Mouse (Mus musculus) G1E (cell line): Measurements from ENCODE around the gene Rps6kb1. TPM values are rescaled to one million over a fixed set of nuclear protein-coding genes. Genes with fewer than 3 reads are reported as not detected.

ENCODE experiments used
- ATAC-seq: 2 replicates; pipeline ENCODE4 v1.8.0; 2016; ENCODE audit warnings: mild to moderate bottlenecking; ENCODE audit not compliant: insufficient number of reproducible peaks, poor library complexity, low FRiP score, severe bottlenecking; ENCODE audit errors: extremely low read depth
- DNase-seq: peaks from one replicate; pipeline ENCODE4 v3.0.0; 2012; ENCODE audit warnings: low spot score
- H3K27me3 ChIP-seq: 2 replicates; pipeline ENCODE4 v1.6.1; 2012; ENCODE audit warnings: mild to moderate bottlenecking, low read length, inconsistent platforms; ENCODE audit not compliant: insufficient read depth
- H3K36me3 ChIP-seq: replicated peaks from 2 replicates; pipeline ENCODE3; 2012; ENCODE audit warnings: mild to moderate bottlenecking, inconsistent platforms
- H3K4me1 ChIP-seq: 2 replicates; pipeline ENCODE4 v1.6.1; 2012; ENCODE audit warnings: low read depth, low read length, inconsistent platforms, mixed read lengths; ENCODE audit not compliant: insufficient read depth
- H3K4me3 ChIP-seq: 2 replicates; pipeline ENCODE4 v1.5.1; 2012; ENCODE audit warnings: low read depth, mild to moderate bottlenecking, inconsistent platforms, low read length, moderate library complexity, mixed read lengths
- H3K9me3 ChIP-seq: replicated peaks from 2 replicates; pipeline ENCODE4 v1.6.1; 2012; ENCODE audit warnings: inconsistent platforms
- CTCF ChIP-seq: IDR thresholded peaks from 2 replicates; pipeline ENCODE4 v1.5.1; 2012; ENCODE audit warnings: low read depth, low read length, inconsistent platforms, mixed read lengths
- GATA1 ChIP-seq: IDR thresholded peaks from 2 replicates; pipeline ENCODE4 v1.6.1; 2012; ENCODE audit warnings: borderline replicate concordance, low read length, inconsistent platforms, mixed read lengths
- GATA2 ChIP-seq: IDR thresholded peaks from 2 replicates; pipeline ENCODE4 v1.6.1; 2012; ENCODE audit warnings: low read depth, low read length, inconsistent platforms, borderline replicate concordance
- POLR2AphosphoS5 ChIP-seq: IDR thresholded peaks from 2 replicates; pipeline ENCODE4 v1.6.1; 2012; ENCODE audit warnings: low read depth, low read length, inconsistent platforms; ENCODE audit not compliant: insufficient replicate concordance
- TAL1 ChIP-seq: conservative IDR thresholded peaks from 2 replicates; pipeline ENCODE4 v1.6.1; 2012; ENCODE audit warnings: low read depth, low read length, inconsistent platforms, mixed read lengths
- polyA plus RNA-seq: library from polyadenylated mRNA; stranded (reverse); fragments of >175 nt; gene quantifications from 2 replicates; pipeline ENCODE4 v1.2.3, GENCODE M21; 2012
- total RNA-seq, 2 experiments: library from RNA; stranded (forward) in 1 of 2; stranded (reverse) in 1 of 2; fragments of 200-1000 nt in 1 of 2; fragments of >200 nt in 1 of 2; fragmentation: Nextera tagmentation in 1 of 2; gene quantifications; 2 replicates each; pipeline ENCODE4 v1.2.3; 2014 to 2017

Gene Rps6kb1
- total and polyA plus RNA-seq, 3 experiments, result 17.2 to 59.9 (median 38.1) TPM

DNA sequence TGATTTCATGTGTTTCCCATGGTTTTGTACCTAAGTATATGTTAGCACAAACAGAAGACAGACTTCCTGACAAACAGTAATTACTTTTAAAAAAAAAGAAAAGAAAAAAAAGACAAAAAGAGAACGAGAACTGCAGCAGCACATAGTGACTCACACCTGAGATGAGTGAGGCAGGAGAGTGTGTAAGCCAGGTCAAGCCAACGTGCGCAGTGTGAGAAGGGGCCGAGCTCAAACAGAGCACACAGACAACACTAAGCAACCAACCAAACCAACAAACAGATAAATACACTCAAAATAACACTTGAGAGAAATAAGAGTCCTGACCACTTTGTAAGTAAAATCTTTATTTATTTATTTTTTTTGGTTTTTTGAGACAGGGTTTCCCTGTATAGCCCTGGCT is 45.5 kb upstream of the Rps6kb1 start:
- ATAC-seq (no peak), DNase-seq (no peak)
- Histone ChIP-seq H3K9me3 (no peaks in the 10 kb centered on the region), H3K4me3 (no peak overlapping the region), H3K27me3 (no peaks in the 10 kb centered on the region), H3K4me1 (peaks cover 74% of the 10 kb centered on the region), H3K36me3 (peaks cover 38% of the 10 kb centered on the region)
- no peak for TF ChIP-seq GATA1
- TF ChIP-seq TAL1, result no peak
- no peak for TF ChIP-seq GATA2
- TF ChIP-seq CTCF, result no peak
- no peak for TF ChIP-seq POLR2AphosphoS5

DNA sequence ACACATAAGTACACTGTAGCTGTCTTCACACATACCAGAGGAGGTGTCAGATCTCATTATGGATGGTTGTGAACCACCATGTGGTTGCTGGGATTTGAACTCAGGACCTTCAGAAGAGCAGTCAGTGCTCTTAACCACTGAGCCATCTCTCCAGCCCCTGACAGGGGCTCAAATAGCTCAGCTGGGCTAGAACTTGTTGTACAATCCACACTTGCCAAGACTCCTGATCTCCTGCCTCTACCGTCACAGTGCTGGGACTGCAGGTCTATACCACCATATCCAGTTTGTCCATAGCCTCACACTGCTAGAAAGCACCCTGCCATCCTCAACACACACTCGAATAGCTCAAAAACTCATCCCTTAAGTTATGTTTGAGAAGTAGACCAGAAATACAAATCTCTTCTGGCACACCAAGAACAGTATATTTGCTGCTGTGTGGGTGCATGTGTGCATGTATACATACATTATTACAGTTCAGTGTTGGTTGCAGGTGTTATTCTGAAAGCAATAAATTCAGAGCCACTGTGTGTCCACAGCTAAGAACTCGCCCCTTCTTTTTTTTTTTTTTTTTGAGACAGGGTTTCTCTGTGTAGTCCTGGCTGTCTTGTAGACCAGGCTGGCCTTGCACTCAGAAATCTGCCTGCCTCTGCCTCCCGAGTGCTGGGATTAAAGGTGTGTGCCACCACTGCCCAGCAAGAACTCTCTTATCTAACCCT is 44.1 kb upstream of the Rps6kb1 start:
- ATAC-seq (no peak), DNase-seq (no peak)
- no peak overlapping the region for H3K4me3 ChIP-seq
- TF ChIP-seq CTCF, result no peak
- TF ChIP-seq GATA1, result no peak
- TF ChIP-seq POLR2AphosphoS5, result no peak
- TF ChIP-seq TAL1, result no peak
- TF ChIP-seq GATA2, result no peak
- H3K27me3 ChIP-seq, result no peaks in the 10 kb centered on the region
- H3K36me3 ChIP-seq, result peaks cover 38% of the 10 kb centered on the region
- peaks cover 72% of the 10 kb centered on the region for H3K4me1 ChIP-seq
- no peaks in the 10 kb centered on the region for H3K9me3 ChIP-seq

DNA sequence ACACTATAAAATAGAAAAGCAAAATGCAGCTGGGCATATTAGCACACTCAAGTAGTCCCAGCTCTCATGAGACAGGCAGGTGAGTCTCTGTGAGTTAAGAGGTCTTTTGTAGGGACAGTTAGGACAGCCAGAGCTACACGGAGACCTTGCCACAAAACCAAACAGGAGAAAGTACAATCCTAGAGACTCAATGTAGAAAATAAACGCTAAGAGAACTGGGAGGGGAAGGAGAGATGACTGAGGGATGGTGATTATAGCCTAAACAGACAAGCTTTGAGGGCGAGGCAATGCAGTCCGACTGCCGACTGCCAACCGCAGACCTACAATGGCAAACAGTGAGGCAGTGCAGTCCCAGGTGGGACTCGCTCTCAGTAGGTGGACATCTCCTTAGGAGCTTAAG is 43.2 kb upstream of the Rps6kb1 start:
- peaks cover 67% of the 10 kb centered on the region for H3K4me1 ChIP-seq
- TF ChIP-seq CTCF, result no peak
- TF ChIP-seq POLR2AphosphoS5, result no peak
- no peak for TF ChIP-seq GATA2
- H3K27me3 ChIP-seq, result no peaks in the 10 kb centered on the region
- H3K9me3 ChIP-seq, result no peaks in the 10 kb centered on the region
- peaks cover 42% of the 10 kb centered on the region for H3K36me3 ChIP-seq
- ATAC-seq (no peak), DNase-seq (no peak)
- H3K4me3 ChIP-seq, result peak overlapping the region; percentile 64; the same call in 1 of the 2 replicates

DNA sequence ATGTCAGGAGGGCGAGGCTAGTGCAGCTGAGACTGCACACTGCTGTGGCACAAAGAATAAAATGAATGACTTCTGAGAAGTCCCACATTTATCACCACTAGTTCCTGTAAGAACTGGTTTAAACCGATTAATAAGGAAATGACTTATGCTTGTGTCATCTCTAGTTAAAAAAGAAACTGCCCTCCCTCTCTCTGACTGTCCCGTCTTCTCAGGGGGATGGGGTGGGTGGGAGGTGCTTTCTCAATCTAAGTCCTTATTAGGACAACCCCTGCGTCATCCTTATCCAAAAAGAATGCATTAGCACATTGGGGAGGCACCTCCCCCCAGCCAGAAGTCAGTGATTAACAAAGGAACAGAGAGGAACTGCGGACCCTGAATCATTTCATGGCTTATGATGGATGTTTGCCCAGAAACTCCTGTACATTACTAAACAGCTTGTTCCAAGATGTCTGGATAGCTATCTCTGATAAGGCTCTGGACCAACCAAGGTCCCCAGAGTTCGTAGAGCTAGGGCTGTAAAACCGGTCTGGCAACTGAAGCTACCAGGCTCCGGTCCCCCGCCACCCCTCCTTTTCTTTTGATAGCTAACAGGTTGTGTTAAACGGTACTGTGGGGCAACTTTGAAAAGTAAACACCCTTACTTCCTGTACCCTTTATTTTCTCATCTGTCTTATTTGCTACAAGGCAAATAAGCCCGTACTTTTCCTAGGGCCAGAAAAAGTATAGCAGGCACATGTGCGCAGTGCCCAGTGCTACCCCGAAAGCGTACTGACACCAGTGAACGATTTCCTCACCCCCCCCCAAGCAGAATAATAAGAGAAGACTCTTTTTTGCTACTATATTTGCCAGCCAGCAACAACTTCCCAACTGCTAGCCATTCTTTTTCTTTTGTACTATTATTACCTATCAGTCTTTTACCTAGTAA is 42.5 kb upstream of the Rps6kb1 start:
- H3K9me3 ChIP-seq, result no peaks in the 10 kb centered on the region
- no peak for TF ChIP-seq GATA2
- no peak for TF ChIP-seq GATA1
- TF ChIP-seq POLR2AphosphoS5, result no peak
- no peak for TF ChIP-seq TAL1
- no peak for TF ChIP-seq CTCF
- peaks cover 67% of the 10 kb centered on the region for H3K4me1 ChIP-seq
- peak overlapping the region; percentile 75 for H3K4me3 ChIP-seq
- DNase-seq (peak; percentile 70), ATAC-seq (peak; percentile 67)
- H3K36me3 ChIP-seq, result peaks cover 45% of the 10 kb centered on the region
- H3K27me3 ChIP-seq, result no peaks in the 10 kb centered on the region

DNA sequence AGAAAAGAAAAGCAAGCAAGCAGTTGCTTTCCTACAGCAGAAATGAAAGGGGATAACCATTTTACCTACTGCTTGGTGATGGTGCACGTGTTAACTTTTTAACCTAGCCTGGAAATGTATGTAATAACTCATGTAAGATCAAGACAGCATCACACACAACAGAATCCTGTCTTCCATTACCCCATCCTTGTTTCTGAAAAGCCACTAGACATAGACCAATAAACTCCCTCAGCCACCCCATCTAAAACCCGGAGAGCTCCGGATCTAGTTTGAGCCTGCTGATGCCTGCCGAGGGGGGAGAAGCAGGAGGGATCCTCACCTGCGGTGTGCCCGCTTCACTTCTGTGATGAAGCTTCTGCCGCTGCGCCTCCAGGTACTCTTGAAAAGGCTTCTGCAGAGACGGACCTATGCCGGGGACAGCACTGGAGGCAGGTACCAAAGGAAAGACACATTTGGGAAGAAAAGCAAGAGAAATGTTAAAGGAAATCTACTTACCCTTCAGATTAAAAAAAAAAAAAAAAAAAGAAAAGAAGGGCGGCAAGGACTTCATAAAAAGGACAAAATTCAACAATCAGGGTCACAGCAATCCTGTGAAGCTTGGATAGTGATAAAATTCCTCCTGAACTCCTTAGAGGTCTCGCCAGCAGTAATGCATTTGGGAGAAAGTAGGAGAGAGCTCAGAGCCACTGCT is 41.7 kb upstream of the Rps6kb1 start:
- ATAC-seq, result no peak
- H3K4me1 ChIP-seq, result peaks cover 66% of the 10 kb centered on the region
- no peaks in the 10 kb centered on the region for H3K9me3 ChIP-seq
- H3K27me3 ChIP-seq, result no peaks in the 10 kb centered on the region
- H3K36me3 ChIP-seq, result peaks cover 44% of the 10 kb centered on the region
- TF ChIP-seq CTCF, result no peak
- TF ChIP-seq GATA1, result no peak
- no peak for TF ChIP-seq GATA2
- H3K4me3 ChIP-seq, result peak overlapping the region; percentile 75
- peak; percentile 25 for DNase-seq

DNA sequence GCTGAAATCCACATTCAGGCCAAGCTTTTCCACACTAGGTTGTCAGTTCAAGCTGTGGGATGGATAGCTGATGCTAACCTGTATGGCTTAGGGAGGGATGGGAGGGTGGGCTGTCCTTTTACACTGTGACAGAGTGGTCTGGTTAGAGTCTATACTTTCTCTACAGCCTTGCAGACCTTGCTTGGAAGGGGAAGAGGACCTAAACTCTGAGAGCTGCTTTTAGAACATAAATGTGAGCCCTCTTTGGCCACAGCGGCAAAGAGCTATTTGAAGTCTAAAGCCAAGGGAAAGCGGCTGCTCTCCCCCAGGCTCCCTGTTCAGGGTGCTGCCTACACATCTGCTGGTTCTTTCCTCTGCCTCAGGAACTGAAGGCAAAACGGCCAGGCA is 41.0 kb upstream of the Rps6kb1 start:
- DNase-seq (no peak), ATAC-seq (no peak)
- TF ChIP-seq GATA2 (no peak), GATA1 (no peak), TAL1 (no peak), CTCF (no peak), POLR2AphosphoS5 (no peak)
- Histone ChIP-seq H3K4me3 (peak overlapping the region; percentile 69), H3K36me3 (peaks cover 40% of the 10 kb centered on the region), H3K27me3 (no peaks in the 10 kb centered on the region), H3K4me1 (peaks cover 63% of the 10 kb centered on the region), H3K9me3 (no peaks in the 10 kb centered on the region)
